8 mouse cellular contexts compared by ENCODE assay signal in genomic region chr8:105964506-105965265, GRCm38 (mm10). TPM values are rescaled to one million over a fixed set of nuclear protein-coding genes. Genes with fewer than 3 reads are reported as not detected.
DNase-seq lines count a peak whose midpoint lies in the region; ATAC-seq and TF ChIP-seq lines count a peak whose summit lies in the region.
"Had no signal": no experiment of that assay in that cellular context is flagged by ENCODE, and none has a peak within 500 bp of the region (broad histone marks: within the 10 kb centered on the region; RNA-seq: fewer than 3 reads in every experiment).

No protein-coding gene starts in this region.

- H3K9me3 ChIP-seq in ES-Bruce4 (replicated peaks; ENCODE audit: control insufficient read depth, insufficient read depth, low read length, poor library complexity, severe bottlenecking), result no peaks in the 10 kb centered on the region
- H3K9me3 ChIP-seq in heart, postnatal 0 days (replicated peaks; ENCODE audit: control insufficient read depth, low read length), result no peaks in the 10 kb centered on the region

- peaks cover 47% of the 10 kb centered on the region for H3K79me2 ChIP-seq in macrophage (ENCODE audit: inconsistent target)

- TF ChIP-seq CTCF in ES-Bruce4 (IDR thresholded peaks at IDR 0.05; ENCODE audit: low read depth, low read length), result no peak
- TF ChIP-seq CTCF in bone marrow macrophage, adult 2 months (IDR thresholded peaks at IDR 0.05; ENCODE audit: low read depth, low read length), result no peak
- no peak for TF ChIP-seq CTCF in heart, postnatal 0 days (IDR thresholded peaks at IDR 0.05; ENCODE audit: low read depth)
- TF ChIP-seq CTCF in cerebellum, adult 2 months (IDR thresholded peaks at IDR 0.05; ENCODE audit: borderline replicate concordance, insufficient read depth, low read depth, low read length), result no peak

- H3K27me3 ChIP-seq in ES-Bruce4 (ENCODE audit: control insufficient read depth, insufficient read depth, low read length, poor library complexity, severe bottlenecking), result no peaks in the 10 kb centered on the region
- no peaks in the 10 kb centered on the region for H3K27me3 ChIP-seq in heart, postnatal 0 days (ENCODE audit: control insufficient read depth, insufficient read depth, low read length)
- H3K27me3 ChIP-seq in cerebellum, adult 2 months (ENCODE audit: control insufficient read depth, insufficient read depth, low read length), result peaks cover 4% of the 10 kb centered on the region; the same call in 1 of the 2 replicates

- TF ChIP-seq EP300 in ES-Bruce4 (IDR thresholded peaks at IDR 0.05; ENCODE audit: insufficient read depth, low read depth, low read length), result no peak
- no peak for TF ChIP-seq EP300 in heart, postnatal 0 days (IDR thresholded peaks at IDR 0.05; ENCODE audit: low read depth)

- no peaks in the 10 kb centered on the region; the same call in 1 of the 2 replicates for H3K36me3 ChIP-seq in ES-Bruce4 (ENCODE audit: control insufficient read depth, insufficient read depth, low read length, poor library complexity, severe bottlenecking)
- peaks cover 10% of the 10 kb centered on the region for H3K36me3 ChIP-seq in heart, postnatal 0 days (replicated peaks; ENCODE audit: control insufficient read depth, insufficient read depth, low read length)
- no peaks in the 10 kb centered on the region for H3K36me3 ChIP-seq in macrophage (ENCODE audit: inconsistent target)

- H3K27ac ChIP-seq in ES-Bruce4 (ENCODE audit: insufficient read depth, low read length) (no peak overlapping the region), macrophage (no peak overlapping the region)
- no peak overlapping the region for H3K27ac ChIP-seq in bone marrow macrophage, adult 2 months (ENCODE audit: insufficient read depth, low read depth, low read length)
- H3K27ac ChIP-seq in heart, postnatal 0 days (ENCODE audit: low read depth), result peak overlapping the region; percentile 95
- no peak overlapping the region for H3K27ac ChIP-seq in cerebellum, adult 2 months (ENCODE audit: insufficient read depth, low read length)

- peak overlapping the region; percentile 73 for H3K4me3 ChIP-seq in ES-Bruce4 (ENCODE audit: low read depth, low read length)
- H3K4me3 ChIP-seq in bone marrow macrophage, adult 2 months (ENCODE audit: insufficient read depth, low read length), result peak overlapping the region; percentile 88
- peak overlapping the region; percentile 87 for H3K4me3 ChIP-seq in heart, postnatal 0 days (ENCODE audit: low read depth, low read length)
- peak overlapping the region; percentile 44; the same call in 1 of the 2 replicates for H3K4me3 ChIP-seq in macrophage (ENCODE audit: inconsistent target)
- no peak overlapping the region for H3K4me3 ChIP-seq in cerebellum, adult 2 months (replicated peaks; ENCODE audit: insufficient read depth, low read depth, low read length)

- peak overlapping the region; percentile 78 for H3K4me2 ChIP-seq in heart, postnatal 0 days (ENCODE audit: low read depth, low read length)

- peak overlapping the region; percentile 89 for H3K9ac ChIP-seq in ES-Bruce4 (ENCODE audit: low read depth, poor library complexity, severe bottlenecking)
- H3K9ac ChIP-seq in heart, postnatal 0 days (replicated peaks; ENCODE audit: low read depth, low read length), result peak overlapping the region; percentile 77

- no peak for DNase-seq in heart, postnatal 0 days (ENCODE audit: low spot score)
- DNase-seq in cerebellum, adult 2 months, result no peak
- DNase-seq in spleen, adult 18-20 months, result no peak
- DNase-seq in right cerebral cortex, postnatal 36 days (ENCODE audit: low spot score in 2 of 2), result no peak
- DNase-seq: cerebellum, postnatal 14 days had no signal

- H3K4me1 ChIP-seq in ES-Bruce4 (ENCODE audit: control insufficient read depth, insufficient read depth, low read length), result peaks cover 10% of the 10 kb centered on the region
- peaks cover 5% of the 10 kb centered on the region; the same call in 1 of the 2 replicates for H3K4me1 ChIP-seq in bone marrow macrophage, adult 2 months (ENCODE audit: control insufficient read depth, insufficient read depth, low read length)
- H3K4me1 ChIP-seq in heart, postnatal 0 days (ENCODE audit: control insufficient read depth, insufficient read depth), result peaks cover 33% of the 10 kb centered on the region
- H3K4me1 ChIP-seq in cerebellum, adult 2 months (ENCODE audit: control insufficient read depth, insufficient read depth, low read length), result peaks cover 5% of the 10 kb centered on the region

- TF ChIP-seq POLR2A in ES-Bruce4 (IDR thresholded peaks at IDR 0.05; ENCODE audit: insufficient read depth, low read length), result no peak
- no peak for TF ChIP-seq POLR2A in bone marrow macrophage, adult 2 months (IDR thresholded peaks at IDR 0.05; ENCODE audit: borderline replicate concordance, low read depth, low read length)
- no peak for TF ChIP-seq POLR2A in cerebellum, adult 2 months (IDR thresholded peaks at IDR 0.05; ENCODE audit: borderline replicate concordance, insufficient read depth, low read length)

- 35% methylated on average over 12 of the region's 12 CpGs for WGBS in heart, postnatal 0 days
- 82% methylated on average over 12 of the region's 12 CpGs for WGBS in macrophage (ENCODE audit: missing documents)
- 70% methylated on average over 12 of the region's 12 CpGs for WGBS in cerebellum, adult 2 months

- no peak for ATAC-seq in heart, postnatal 0 days (ENCODE audit: insufficient read depth, low read depth)

RNA-seq across cellular contexts. Expression of gene Slc12a4, which starts 1.2 kb away (rescaled TPM):
- polyA plus RNA-seq in ES-Bruce4 (2011; ENCODE audit: insufficient read depth, insufficient read length, low read depth, missing spikeins), result 57.1 and 65.1 TPM in 2 replicates
- polyA plus RNA-seq in bone marrow macrophage, adult 2 months (2012; ENCODE audit: insufficient read depth, insufficient read length, missing spikeins), result 19.6 and 27.5 TPM in 2 replicates
- total RNA-seq in heart, postnatal 0 days (2014; rRNA removed; ENCODE audit: low replicate concordance), result 36.7 and 40.7 TPM in 2 replicates
- 32.8 and 34.9 TPM in 2 replicates for polyA plus RNA-seq in heart, postnatal 0 days (2015; fragmentation: Nextera tagmentation; extraction: Ambion mirVana)
- 100 to 1,000 TPM in 7 of 26 experiments, 10 to 100 TPM in 19; 36.5 to 518 (median 63.6) TPM for total RNA-seq in macrophage (2018; cell fraction: chromatin; rRNA removed)
- total RNA-seq in macrophage (2018; cell fraction: cytosol; rRNA removed), result 10 to 100 TPM; 12.3 to 47.4 (median 24.5) TPM
- 100 to 1,000 TPM in 5 of 26 experiments, 10 to 100 TPM in 21; 34.2 to 296 (median 56.7) TPM for total RNA-seq in macrophage (2018; cell fraction: nucleus; rRNA removed)
- 16.1 to 37.5 TPM (median 23.1 TPM) in 3 replicates for polyA plus RNA-seq in macrophage (2018)
- polyA plus RNA-seq in cerebellum, adult 2 months (2012; rRNA removed), result 34.9 and 36.1 TPM in 2 replicates

RNA-seq across cellular contexts. Expression of gene Dpep3, which starts 14.5 kb away (rescaled TPM):
- polyA plus RNA-seq in ES-Bruce4 (2011; ENCODE audit: insufficient read depth, insufficient read length, low read depth, missing spikeins) (0.47 and 0.48 TPM in 2 replicates), macrophage (2018) (0.10 to 0.34 TPM in 2 of 3 replicates, not detected in the other)
- polyA plus RNA-seq in bone marrow macrophage, adult 2 months (2012; ENCODE audit: insufficient read depth, insufficient read length, missing spikeins), result 3.2 and 3.6 TPM in 2 replicates
- total RNA-seq in heart, postnatal 0 days (2014; rRNA removed; ENCODE audit: low replicate concordance), result not detected in 2 replicates
- polyA plus RNA-seq in heart, postnatal 0 days (2015; fragmentation: Nextera tagmentation; extraction: Ambion mirVana), result not detected in 2 replicates
- total RNA-seq in macrophage (2018; cell fraction: chromatin; rRNA removed), result 10 to 100 TPM in 8 of 26 experiments, 1 to 10 TPM in 17, under 1 TPM in 1; 0.77 to 39.0 (median 4.7) TPM
- total RNA-seq in macrophage (2018; cell fraction: cytosol; rRNA removed), result under 1 TPM in 24 of 26 experiments, not detected in 2; 0.08 to 0.86 (median 0.19) TPM
- 10 to 100 TPM in 10 of 26 experiments, 1 to 10 TPM in 16; 1.2 to 37.0 (median 6.7) TPM for total RNA-seq in macrophage (2018; cell fraction: nucleus; rRNA removed)
- not detected in 2 replicates for polyA plus RNA-seq in cerebellum, adult 2 months (2012; rRNA removed)

RNA-seq across cellular contexts. Expression of gene Lcat, which starts 21.5 kb away (rescaled TPM):
- polyA plus RNA-seq in ES-Bruce4 (2011; ENCODE audit: insufficient read depth, insufficient read length, low read depth, missing spikeins), result 2.8 and 3.2 TPM in 2 replicates
- 0.55 and 0.60 TPM in 2 replicates for polyA plus RNA-seq in bone marrow macrophage, adult 2 months (2012; ENCODE audit: insufficient read depth, insufficient read length, missing spikeins)
- total RNA-seq in heart, postnatal 0 days (2014; rRNA removed; ENCODE audit: low replicate concordance), result 0.93 TPM in 1 of 2 replicates, not detected in the other
- 0.51 and 0.56 TPM in 2 replicates for polyA plus RNA-seq in heart, postnatal 0 days (2015; fragmentation: Nextera tagmentation; extraction: Ambion mirVana)
- 10 to 100 TPM in 1 of 26 experiments, 1 to 10 TPM in 20, under 1 TPM in 4, not detected in 1; 0.46 to 10.3 (median 2.1) TPM for total RNA-seq in macrophage (2018; cell fraction: chromatin; rRNA removed)
- under 1 TPM in 13 of 26 experiments, not detected in 13; 0.09 to 0.90 (median 0.23) TPM for total RNA-seq in macrophage (2018; cell fraction: cytosol; rRNA removed)
- total RNA-seq in macrophage (2018; cell fraction: nucleus; rRNA removed), result 10 to 100 TPM in 5 of 26 experiments, 1 to 10 TPM in 16, under 1 TPM in 5; 0.54 to 13.5 (median 2.5) TPM
- polyA plus RNA-seq in macrophage (2018), result 0.10 to 0.28 TPM in 2 of 3 replicates, not detected in the other
- 106 and 110 TPM in 2 replicates for polyA plus RNA-seq in cerebellum, adult 2 months (2012; rRNA removed)

RNA-seq across cellular contexts. Expression of gene Psmb10, which starts 26.4 kb away (rescaled TPM):
- polyA plus RNA-seq in ES-Bruce4 (2011; ENCODE audit: insufficient read depth, insufficient read length, low read depth, missing spikeins) (46.1 and 53.1 TPM in 2 replicates), macrophage (2018) (51.8 to 210 TPM (median 105 TPM) in 3 replicates)
- polyA plus RNA-seq in bone marrow macrophage, adult 2 months (2012; ENCODE audit: insufficient read depth, insufficient read length, missing spikeins), result 150 and 151 TPM in 2 replicates
- total RNA-seq in heart, postnatal 0 days (2014; rRNA removed; ENCODE audit: low replicate concordance), result 77.8 and 87.4 TPM in 2 replicates
- 95.3 and 101 TPM in 2 replicates for polyA plus RNA-seq in heart, postnatal 0 days (2015; fragmentation: Nextera tagmentation; extraction: Ambion mirVana)
- total RNA-seq in macrophage (2018; cell fraction: chromatin; rRNA removed), result 100 to 1,000 TPM in 14 of 26 experiments, 10 to 100 TPM in 12; 22.7 to 248 (median 131) TPM
- total RNA-seq in macrophage (2018; cell fraction: cytosol; rRNA removed), result 100 to 1,000 TPM; 153 to 669 (median 342) TPM
- total RNA-seq in macrophage (2018; cell fraction: nucleus; rRNA removed), result 100 to 1,000 TPM in 19 of 26 experiments, 10 to 100 TPM in 7; 38.7 to 433 (median 199) TPM
- polyA plus RNA-seq in cerebellum, adult 2 months (2012; rRNA removed), result 84.3 and 89.4 TPM in 2 replicates

RNA-seq across cellular contexts. Expression of gene Dus2, which starts 26.5 kb away (rescaled TPM):
- polyA plus RNA-seq in ES-Bruce4 (2011; ENCODE audit: insufficient read depth, insufficient read length, low read depth, missing spikeins) (14.4 and 19.3 TPM in 2 replicates), macrophage (2018) (7.6 to 13.0 TPM (median 7.7 TPM) in 3 replicates)
- 6.1 and 8.3 TPM in 2 replicates for polyA plus RNA-seq in bone marrow macrophage, adult 2 months (2012; ENCODE audit: insufficient read depth, insufficient read length, missing spikeins)
- 8.5 and 9.8 TPM in 2 replicates for total RNA-seq in heart, postnatal 0 days (2014; rRNA removed; ENCODE audit: low replicate concordance)
- polyA plus RNA-seq in heart, postnatal 0 days (2015; fragmentation: Nextera tagmentation; extraction: Ambion mirVana), result 8.6 and 9.0 TPM in 2 replicates
- 10 to 100 TPM; 35.4 to 88.9 (median 46.9) TPM for total RNA-seq in macrophage (2018; cell fraction: chromatin; rRNA removed)
- total RNA-seq in macrophage (2018; cell fraction: cytosol; rRNA removed), result 10 to 100 TPM in 11 of 26 experiments, 1 to 10 TPM in 15; 6.7 to 12.7 (median 9.4) TPM
- total RNA-seq in macrophage (2018; cell fraction: nucleus; rRNA removed), result 10 to 100 TPM; 21.8 to 40.3 (median 25.2) TPM
- polyA plus RNA-seq in cerebellum, adult 2 months (2012; rRNA removed), result 34.1 and 35.7 TPM in 2 replicates

Comparison
In these comparisons a context has a peak if more than half of its experiments do, and no peak if none do; other contexts are left out.
1. RNA of gene Lcat, which starts 21.5 kb away (polyA plus RNA-seq): 106 to 110 TPM in cerebellum, adult 2 months; 2.8 to 3.2 TPM in ES-Bruce4, 0.55 to 0.60 TPM in bone marrow macrophage, adult 2 months, 0.51 to 0.56 TPM in heart, postnatal 0 days and 0.10 to 0.28 TPM in macrophage; every median in the first group is over 10 times any median in the second.